Mouse (Mus musculus) embryonic facial prominence, embryonic 15.5 days (tissue): Measurements from ENCODE around the gene Dhx37. TPM values are rescaled to one million over a fixed set of nuclear protein-coding genes. Genes with fewer than 3 reads are reported as not detected.

Experiments used
- ATAC-seq: fragments of 200-750 bp; cut with Nextera tagmentation; 2 replicates; pipeline ENCODE4 v1.8.0; 2017; ENCODE audit warnings: low read depth, moderate TSS enrichment; ENCODE audit not compliant: insufficient number of reproducible peaks, low FRiP score, low TSS enrichment
- H3K27ac ChIP-seq: fragments of 300-500 bp; sonication (generic); replicated peaks from 2 replicates; pipeline ENCODE4 v1.5.1; 2015; ENCODE audit warnings: mild to moderate bottlenecking, inconsistent platforms
- H3K27me3 ChIP-seq: fragments of 300-500 bp; sonication (generic); 2 replicates; pipeline ENCODE4 v1.6.1; 2015; ENCODE audit warnings: inconsistent platforms
- H3K36me3 ChIP-seq: fragments of 300-500 bp; sonication (generic); 2 replicates; pipeline ENCODE4 v1.6.1; 2015; ENCODE audit warnings: mild to moderate bottlenecking, inconsistent platforms
- H3K4me1 ChIP-seq: fragments of 300-500 bp; sonication (generic); 2 replicates; pipeline ENCODE4 v1.6.1; 2015; ENCODE audit warnings: inconsistent platforms
- H3K4me2 ChIP-seq: fragments of 300-500 bp; sonication (generic); replicated peaks from 2 replicates; pipeline ENCODE4 v1.6.1; 2015; ENCODE audit warnings: mild to moderate bottlenecking, inconsistent platforms
- H3K4me3 ChIP-seq: fragments of 300-500 bp; sonication (generic); replicated peaks from 2 replicates; pipeline ENCODE4 v1.5.1; 2015; ENCODE audit warnings: mild to moderate bottlenecking, inconsistent platforms
- H3K9ac ChIP-seq: fragments of 300-500 bp; sonication (generic); 2 replicates; pipeline ENCODE4 v1.6.1; 2015; ENCODE audit warnings: inconsistent platforms
- H3K9me3 ChIP-seq: fragments of 300-500 bp; sonication (generic); replicated peaks from 2 replicates; pipeline ENCODE4 v1.6.1; 2016; ENCODE audit warnings: inconsistent platforms
- WGBS: fragments of 180-500 bp; shearing (Covaris S2); methylation state at CpG from one replicate; pipeline ENCODE4 v1.1.7; 2015; 5-methylcytosine and 5-hydroxymethylcytosine counted together
- microRNA-seq: library from miRNA; unstranded; fragments of <30 nt; microRNA quantifications from one replicate; pipeline ENCODE4, GENCODE M21; 2016; ENCODE audit warnings: borderline number of aligned reads
- polyA plus RNA-seq: library from polyadenylated mRNA; unstranded; fragments of >200 nt; fragmentation: Nextera tagmentation; extraction: Ambion mirVana; gene quantifications from 2 replicates; pipeline ENCODE4 v1.2.1, GENCODE M21; 2015

Gene Dhx37
- polyA plus RNA-seq, 1 experiment from 2014 or later = 11.3 TPM

DNA sequence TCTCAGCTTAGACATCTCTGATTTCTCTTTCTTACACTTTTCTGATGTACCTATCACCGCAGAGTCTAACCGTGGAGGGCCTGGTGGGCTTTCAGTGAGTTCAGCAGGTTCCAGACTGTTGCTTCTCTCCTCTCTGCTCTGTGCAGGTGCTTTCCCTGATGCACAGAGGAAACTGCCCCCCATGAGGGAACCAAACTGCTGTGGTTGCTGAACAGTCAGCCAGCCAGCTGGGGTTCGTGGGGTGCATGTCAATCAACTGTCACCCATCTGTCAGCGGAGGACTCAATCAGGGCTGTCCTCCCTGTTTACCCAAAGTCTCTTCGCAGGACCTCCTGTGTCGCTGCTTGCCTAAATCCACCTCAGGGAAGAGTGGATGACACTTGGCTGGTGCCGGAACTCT, 56.7 kb downstream of the Dhx37 start:
- ATAC-seq = no peak
- no peak overlapping the region for H3K9ac ChIP-seq
- H3K4me1 ChIP-seq = no peaks in the 10 kb centered on the region
- H3K27ac ChIP-seq = no peak overlapping the region
- WGBS = 61% methylated on average over 7 of the region's 7 CpGs
- H3K27me3 ChIP-seq = no peaks in the 10 kb centered on the region
- no peak overlapping the region for H3K4me3 ChIP-seq
- no peaks in the 10 kb centered on the region for H3K9me3 ChIP-seq
- H3K36me3 ChIP-seq = no peaks in the 10 kb centered on the region
- no peak overlapping the region for H3K4me2 ChIP-seq

DNA sequence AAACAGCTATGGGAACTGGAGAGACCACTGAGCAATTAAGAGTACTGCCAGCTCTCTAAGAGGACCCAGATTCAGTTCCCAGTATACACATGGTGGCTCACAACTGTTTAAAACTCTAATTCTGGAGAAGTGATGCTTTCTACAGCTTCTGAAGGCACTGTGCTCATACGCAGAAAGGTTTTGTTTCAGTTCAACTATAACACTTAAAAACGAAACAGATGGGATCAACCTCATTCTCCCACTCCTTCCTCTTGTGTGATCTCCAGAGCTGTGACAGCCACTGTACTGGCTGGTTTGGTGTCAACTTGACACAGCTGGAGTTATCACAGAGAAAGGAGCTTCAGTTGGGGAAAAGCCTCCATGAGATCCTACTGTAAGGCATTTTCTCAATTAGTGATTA, 58.0 kb downstream of the Dhx37 start:
- H3K4me3 ChIP-seq = no peak overlapping the region
- no peaks in the 10 kb centered on the region for H3K36me3 ChIP-seq
- no peaks in the 10 kb centered on the region for H3K4me1 ChIP-seq
- no peak overlapping the region for H3K27ac ChIP-seq
- no peak overlapping the region for H3K4me2 ChIP-seq
- no peaks in the 10 kb centered on the region for H3K27me3 ChIP-seq
- no peak overlapping the region for H3K9ac ChIP-seq
- no peak for ATAC-seq
- no peaks in the 10 kb centered on the region for H3K9me3 ChIP-seq
- WGBS = 60% methylated on average over 2 of the region's 2 CpGs

DNA sequence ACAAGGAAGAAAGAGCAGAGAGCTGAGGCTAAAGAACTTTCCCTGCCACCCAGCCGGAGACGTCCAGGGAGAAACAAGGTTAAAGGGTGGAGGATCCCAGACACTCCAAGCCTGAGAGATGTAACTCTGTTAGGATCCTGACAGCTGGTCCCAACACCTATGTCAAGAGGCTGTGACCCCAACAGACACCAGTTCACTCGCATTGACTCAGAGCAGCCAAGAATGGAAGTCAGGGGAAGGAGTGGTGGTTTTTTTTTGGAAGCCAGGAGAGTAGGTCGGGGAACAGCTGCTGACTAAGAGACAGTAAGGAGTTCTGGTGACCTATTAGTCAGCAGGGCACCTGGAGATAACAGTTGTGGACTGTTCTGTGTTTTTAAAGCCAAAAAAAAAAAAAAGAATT, 61.9 kb downstream of the Dhx37 start:
- no peak overlapping the region for H3K4me3 ChIP-seq

DNA sequence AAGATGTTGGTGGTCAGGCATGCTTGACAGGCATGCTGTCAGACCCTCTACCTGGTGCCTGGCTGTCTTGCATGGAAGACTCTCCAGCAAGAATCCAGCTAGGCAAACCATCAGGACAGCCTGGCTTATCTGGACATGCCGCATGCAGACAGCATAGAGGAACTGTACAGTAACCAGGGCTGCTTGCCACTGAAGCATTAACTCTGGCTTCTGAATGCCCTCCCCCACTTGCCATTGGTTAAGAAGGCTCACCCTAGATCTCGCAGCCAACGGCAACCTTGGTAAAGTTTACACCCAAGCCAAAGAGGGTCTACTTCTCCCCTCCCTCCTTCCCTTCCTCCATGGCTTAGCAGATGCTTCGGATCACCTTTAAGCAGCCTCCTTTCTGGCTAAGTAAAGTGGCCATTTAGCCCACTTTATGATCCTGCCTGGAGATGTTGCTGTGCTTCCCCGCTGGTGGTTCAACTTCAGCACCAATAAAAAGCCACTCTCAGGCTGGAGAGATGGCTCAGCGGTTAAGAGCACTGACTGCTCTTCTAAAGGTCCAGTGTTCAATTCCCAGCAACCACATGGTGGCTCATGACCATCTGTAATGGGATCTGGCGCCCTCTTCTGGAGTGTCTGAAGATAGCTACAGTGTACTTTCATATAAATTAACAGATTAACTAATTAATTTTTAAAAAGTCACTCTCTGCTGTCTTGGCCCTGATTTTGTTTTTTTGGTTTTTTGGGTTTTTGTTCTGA, 62.8 kb downstream of the Dhx37 start:
- WGBS = 73% methylated on average over 7 of the region's 7 CpGs
- Histone ChIP-seq H3K27ac (no peak overlapping the region), H3K36me3 (no peaks in the 10 kb centered on the region), H3K4me3 (no peak overlapping the region), H3K9me3 (no peaks in the 10 kb centered on the region), H3K27me3 (no peaks in the 10 kb centered on the region), H3K4me2 (no peak overlapping the region), H3K9ac (no peak overlapping the region), H3K4me1 (no peaks in the 10 kb centered on the region)
- no peak for ATAC-seq

More for the DNA sequence above, 61.9 kb downstream of the Dhx37 start:
- no peak for ATAC-seq
- Histone ChIP-seq H3K36me3 (no peaks in the 10 kb centered on the region), H3K4me2 (no peak overlapping the region), H3K4me1 (no peaks in the 10 kb centered on the region), H3K9me3 (no peaks in the 10 kb centered on the region), H3K9ac (no peak overlapping the region), H3K27me3 (no peaks in the 10 kb centered on the region), H3K27ac (no peak overlapping the region)
- WGBS = 79% methylated on average over 4 of the region's 4 CpGs

DNA sequence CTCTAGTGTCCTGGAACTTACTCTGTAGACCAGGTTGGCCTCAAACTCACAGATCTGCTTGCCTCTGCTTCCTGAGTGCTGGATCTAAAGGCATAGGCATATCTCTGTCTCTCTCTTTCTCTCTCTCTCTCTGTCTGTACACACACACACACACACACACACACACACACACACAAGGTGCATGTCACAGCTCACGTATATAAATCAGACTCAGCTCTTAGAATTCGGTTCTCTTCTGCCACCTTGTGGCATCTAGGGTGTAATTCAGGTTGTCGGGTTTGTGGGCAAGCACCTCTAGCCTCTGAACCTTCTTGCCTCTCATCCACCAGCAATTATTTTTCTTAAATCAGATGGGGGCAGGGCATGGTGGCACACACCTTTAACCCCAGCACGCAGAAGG, 65.4 kb downstream of the Dhx37 start:
- no peaks in the 10 kb centered on the region for H3K36me3 ChIP-seq

DNA sequence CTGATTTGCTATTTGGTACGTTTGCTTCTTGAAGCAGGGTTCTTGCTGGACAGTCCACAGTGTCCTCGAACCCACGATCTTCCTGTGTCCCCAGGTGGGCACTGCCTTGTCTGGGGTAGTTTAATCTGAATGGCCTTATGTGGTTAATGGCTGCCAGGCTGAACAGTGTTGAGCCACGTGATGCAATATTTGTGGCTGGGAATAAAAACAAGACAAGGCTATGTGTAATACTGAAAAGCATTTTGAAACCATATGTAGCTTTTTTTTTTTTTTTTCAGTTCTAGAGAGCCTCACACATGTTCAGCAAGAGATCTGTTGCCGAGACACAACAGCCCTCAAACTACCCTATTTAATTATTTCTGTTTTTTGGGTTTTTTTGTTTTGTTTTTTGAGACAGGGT, 65.8 kb downstream of the Dhx37 start:
- Histone ChIP-seq H3K27ac (no peak overlapping the region), H3K4me1 (no peaks in the 10 kb centered on the region), H3K9ac (no peak overlapping the region), H3K4me3 (no peak overlapping the region), H3K36me3 (no peaks in the 10 kb centered on the region), H3K9me3 (no peaks in the 10 kb centered on the region), H3K4me2 (no peak overlapping the region), H3K27me3 (no peaks in the 10 kb centered on the region)
- 51% methylated on average over 5 of the region's 5 CpGs for WGBS
- ATAC-seq = no peak; the same call in 1 of the 2 replicates

More for the DNA sequence above, 65.4 kb downstream of the Dhx37 start:
- no peak overlapping the region for H3K9ac ChIP-seq
- no peaks in the 10 kb centered on the region for H3K9me3 ChIP-seq
- ATAC-seq = 0 out of 2 replicates have a peak, but pooled peaks have one; percentile 27
- WGBS = 0% methylated on average over 4 of the region's 4 CpGs
- H3K4me1 ChIP-seq = no peaks in the 10 kb centered on the region
- no peak overlapping the region for H3K4me2 ChIP-seq
- no peak overlapping the region for H3K4me3 ChIP-seq
- H3K27ac ChIP-seq = no peak overlapping the region
- H3K27me3 ChIP-seq = no peaks in the 10 kb centered on the region

DNA sequence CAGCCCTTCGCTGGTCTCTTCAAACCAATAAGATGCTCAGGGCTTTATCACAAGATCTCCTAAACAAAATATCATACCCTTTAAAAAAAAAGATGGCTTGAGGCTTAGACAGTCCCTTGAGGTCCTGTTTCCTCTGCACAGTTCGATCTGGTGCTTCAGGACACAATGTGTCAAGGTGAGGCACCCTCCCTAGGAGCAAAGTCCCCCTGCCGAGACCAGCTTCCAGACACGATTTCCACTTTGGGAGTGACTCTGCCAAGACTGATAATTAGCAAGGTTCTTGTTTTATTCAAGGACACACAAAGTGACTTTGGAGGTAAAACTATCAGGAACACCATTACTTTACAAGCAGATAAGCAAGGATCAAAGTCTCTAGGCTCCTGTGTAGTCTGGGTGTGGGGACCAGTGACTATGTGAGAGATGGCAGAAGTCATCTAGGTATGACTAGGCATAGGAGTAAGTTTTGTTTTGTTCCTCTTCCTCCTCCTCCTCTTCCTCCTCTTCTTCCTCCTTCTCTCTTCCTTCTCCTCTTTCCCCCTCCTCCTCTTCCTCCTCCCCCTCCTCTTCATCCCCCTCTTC, 69.0 kb downstream of the Dhx37 start:
- no peak overlapping the region for H3K27ac ChIP-seq
- H3K4me3 ChIP-seq = no peak overlapping the region
- no peaks in the 10 kb centered on the region for H3K36me3 ChIP-seq
- WGBS = 73% methylated on average over 4 of the region's 4 CpGs
- ATAC-seq = no peak
- no peak overlapping the region for H3K4me2 ChIP-seq
- H3K9me3 ChIP-seq = no peaks in the 10 kb centered on the region
- no peak overlapping the region for H3K9ac ChIP-seq
- no peaks in the 10 kb centered on the region for H3K27me3 ChIP-seq
- H3K4me1 ChIP-seq = peaks cover 7% of the 10 kb centered on the region; the same call in 1 of the 2 replicates

DNA sequence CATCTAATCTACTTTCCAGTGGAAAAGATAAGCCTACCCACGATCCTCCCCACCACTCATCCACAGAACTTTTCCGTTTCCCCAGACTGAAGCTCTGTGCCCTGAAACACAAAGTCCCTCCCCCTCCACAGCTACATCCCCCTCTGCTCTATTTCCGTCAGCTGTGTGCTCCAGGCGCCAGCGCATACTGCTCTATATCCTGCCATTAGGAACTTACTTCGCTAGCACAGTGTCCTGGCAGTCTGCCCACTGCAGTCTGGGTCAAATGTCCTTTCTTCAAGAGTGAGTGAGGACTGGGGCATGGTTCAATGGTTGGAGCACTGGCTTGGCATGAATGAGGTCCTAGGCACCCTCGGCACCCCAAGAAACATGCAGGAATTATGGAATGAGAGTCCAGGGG, 70.0 kb downstream of the Dhx37 start:
- WGBS = 71% methylated on average over 7 of the region's 7 CpGs
- no peak overlapping the region for H3K4me3 ChIP-seq
- H3K27ac ChIP-seq = no peak overlapping the region
- H3K4me1 ChIP-seq = peaks cover 7% of the 10 kb centered on the region; the same call in 1 of the 2 replicates
- H3K27me3 ChIP-seq = no peaks in the 10 kb centered on the region
- ATAC-seq = peak; percentile 21; the same call in 1 of the 2 replicates
- no peaks in the 10 kb centered on the region for H3K9me3 ChIP-seq
- no peak overlapping the region for H3K4me2 ChIP-seq
- H3K9ac ChIP-seq = no peak overlapping the region
- H3K36me3 ChIP-seq = no peaks in the 10 kb centered on the region

Small RNAs within 50 kb of the gene (microRNA-seq; reads per million reads assigned to microRNA genes)
- gene Gm27551 = not detected

Other genes starting within 250 kb of the Dhx37 start
- gene Scarb1, start 93.0 kb downstream of the Dhx37 start, polyA plus RNA-seq = 61.0 and 64.7 TPM in 2 replicates
- 0.32 and 0.48 TPM in 2 replicates for gene Gm10382, start 44.8 kb downstream of the Dhx37 start, polyA plus RNA-seq
- 1,092 and 1,100 TPM in 2 replicates for gene Ubc, start 43.9 kb downstream of the Dhx37 start, polyA plus RNA-seq
- gene Bri3bp, start 7.4 kb upstream of the Dhx37 start, polyA plus RNA-seq = 34.1 and 37.6 TPM in 2 replicates
- gene Aacs, start 41.7 kb upstream of the Dhx37 start, polyA plus RNA-seq = 42.5 and 46.3 TPM in 2 replicates
- 0.15 and 0.22 TPM in 2 replicates for gene Tmem132b, start 97.7 kb upstream of the Dhx37 start, polyA plus RNA-seq